ENCODE assay signal across 9 mouse cellular contexts in genomic region chr16:39316752-39317594, GRCm38 (mm10).
DNase-seq lines count a peak whose midpoint lies in the region; ATAC-seq and TF ChIP-seq lines count a peak whose summit lies in the region.
"Had no signal": no experiment of that assay in that cellular context is flagged by ENCODE, and none has a peak within 500 bp of the region (broad histone marks: within the 10 kb centered on the region; RNA-seq: fewer than 3 reads in every experiment).

No protein-coding gene starts in this region.

- peak; percentile 1 to 25 for DNase-seq in heart, adult 18-20 months
- DNase-seq in heart, postnatal 25 days (ENCODE audit: low spot score) = no peak
- DNase-seq in adrenal gland, postnatal 36 days = peak; percentile 52 to 59
- peak; percentile 82 for DNase-seq in embryonic facial prominence, embryonic 14.5 days (ENCODE audit: low spot score)
- DNase-seq in left cerebral cortex, adult 2 months (ENCODE audit: extremely low spot score in 1 of 2, low spot score in 2 of 2) = peak; percentile 85 to 86

- ATAC-seq in embryonic facial prominence, embryonic 14.5 days (ENCODE audit: low read depth) = peak; percentile 79
- ATAC-seq in hindbrain, embryonic 13.5 days (ENCODE audit: low FRiP score) = peak; percentile 82
- ATAC-seq in neural tube, embryonic 12.5 days (ENCODE audit: low FRiP score, low read depth) = peak; percentile 78
- ATAC-seq in megakaryocyte-erythroid progenitor cell, adult 5-6 weeks (replicated peaks; ENCODE audit: low FRiP score, low TSS enrichment, poor library complexity, severe bottlenecking) = no peak

- intact Hi-C loops in heart, postnatal 25 days (cut with DNase I) = no loop called here
- intact Hi-C loops in left cerebral cortex, adult 2 months (cut with DNase I) = loop anchor here (2.0 to 5.0 kb wide), 2 partner anchors 205 to 668 kb away; partner anchors contain the start of gene Lsamp

- H3K27ac ChIP-seq in embryonic facial prominence, embryonic 14.5 days (replicated peaks; ENCODE audit: low read depth, low read length) = no peak overlapping the region
- H3K27ac ChIP-seq in hindbrain, embryonic 13.5 days = 0 out of 2 replicates have a peak overlapping the region, but pooled peaks have one; percentile 19
- 0 out of 2 replicates have a peak overlapping the region, but pooled peaks have one; percentile 40 for H3K27ac ChIP-seq in left cerebral cortex, adult 2 months
- no peak overlapping the region for H3K27ac ChIP-seq in neural tube, embryonic 12.5 days
- H3K27ac ChIP-seq: stomach, embryonic 15.5 days had no signal

- no peaks in the 10 kb centered on the region for H3K9me3 ChIP-seq in embryonic facial prominence, embryonic 14.5 days (ENCODE audit: control insufficient read depth, low read length)
- no peaks in the 10 kb centered on the region for H3K9me3 ChIP-seq in hindbrain, embryonic 13.5 days
- no peaks in the 10 kb centered on the region for H3K9me3 ChIP-seq in neural tube, embryonic 12.5 days
- H3K9me3 ChIP-seq: stomach, embryonic 15.5 days had no signal

- peak; percentile 90 for TF ChIP-seq CTCF in left cerebral cortex, adult 2 months (IDR thresholded peaks at IDR 0.05)

- H3K4me3 ChIP-seq in embryonic facial prominence, embryonic 14.5 days (ENCODE audit: low read depth, low read length) = no peak overlapping the region
- H3K4me3 ChIP-seq in hindbrain, embryonic 13.5 days = no peak overlapping the region
- no peak overlapping the region for H3K4me3 ChIP-seq in left cerebral cortex, adult 2 months
- H3K4me3 ChIP-seq in neural tube, embryonic 12.5 days = no peak overlapping the region
- H3K4me3 ChIP-seq: stomach, embryonic 15.5 days had no signal

- WGBS in embryonic facial prominence, embryonic 14.5 days = 26% methylated on average over 15 of the region's 15 CpGs
- 24% methylated on average over 15 of the region's 15 CpGs for WGBS in hindbrain, embryonic 13.5 days
- WGBS in neural tube, embryonic 12.5 days = 26% methylated on average over 15 of the region's 15 CpGs

- H3K4me1 ChIP-seq in embryonic facial prominence, embryonic 14.5 days (ENCODE audit: control insufficient read depth, insufficient read depth, low read length) = no peaks in the 10 kb centered on the region
- no peaks in the 10 kb centered on the region for H3K4me1 ChIP-seq in hindbrain, embryonic 13.5 days (replicated peaks)
- no peaks in the 10 kb centered on the region for H3K4me1 ChIP-seq in neural tube, embryonic 12.5 days
- H3K4me1 ChIP-seq: stomach, embryonic 15.5 days had no signal

- H3K36me3 ChIP-seq in embryonic facial prominence, embryonic 14.5 days (ENCODE audit: control insufficient read depth, insufficient read depth, low read length) = no peaks in the 10 kb centered on the region
- H3K36me3 ChIP-seq in hindbrain, embryonic 13.5 days = no peaks in the 10 kb centered on the region
- H3K36me3 ChIP-seq in neural tube, embryonic 12.5 days = no peaks in the 10 kb centered on the region
- H3K36me3 ChIP-seq: stomach, embryonic 15.5 days had no signal

- H3K9ac ChIP-seq in embryonic facial prominence, embryonic 14.5 days (ENCODE audit: low read depth, low read length) = no peak overlapping the region
- H3K9ac ChIP-seq in hindbrain, embryonic 13.5 days = no peak overlapping the region
- no peak overlapping the region for H3K9ac ChIP-seq in neural tube, embryonic 12.5 days
- H3K9ac ChIP-seq: stomach, embryonic 15.5 days had no signal

- H3K4me2 ChIP-seq in embryonic facial prominence, embryonic 14.5 days (ENCODE audit: low read depth, low read length) = no peak overlapping the region
- no peak overlapping the region for H3K4me2 ChIP-seq in hindbrain, embryonic 13.5 days
- no peak overlapping the region for H3K4me2 ChIP-seq in neural tube, embryonic 12.5 days (replicated peaks)
- H3K4me2 ChIP-seq: stomach, embryonic 15.5 days had no signal

- H3K27me3 ChIP-seq in embryonic facial prominence, embryonic 14.5 days (replicated peaks; ENCODE audit: control insufficient read depth, insufficient read depth, low read length) = no peaks in the 10 kb centered on the region
- no peaks in the 10 kb centered on the region for H3K27me3 ChIP-seq in hindbrain, embryonic 13.5 days
- no peaks in the 10 kb centered on the region for H3K27me3 ChIP-seq in neural tube, embryonic 12.5 days (replicated peaks)
- H3K27me3 ChIP-seq: stomach, embryonic 15.5 days had no signal

Comparison
In these comparisons a context has a peak if more than half of its experiments do, and no peak if none do; other contexts are left out.
1. H3K27ac ChIP-seq: peak in hindbrain, embryonic 13.5 days (single experiment) and left cerebral cortex, adult 2 months (single experiment); none in embryonic facial prominence, embryonic 14.5 days (single experiment) and neural tube, embryonic 12.5 days (single experiment).